Mouse (Mus musculus) G1E (cell line): ENCODE data around the gene Vil1.

Experiments
- CTCF ChIP-seq: IDR thresholded peaks from 2 replicates; pipeline ENCODE4 v1.5.1; 2012; ENCODE audit warnings: low read depth, low read length, inconsistent platforms, mixed read lengths
- GATA1 ChIP-seq: IDR thresholded peaks from 2 replicates; pipeline ENCODE4 v1.6.1; 2012; ENCODE audit warnings: borderline replicate concordance, low read length, inconsistent platforms, mixed read lengths

DNA sequence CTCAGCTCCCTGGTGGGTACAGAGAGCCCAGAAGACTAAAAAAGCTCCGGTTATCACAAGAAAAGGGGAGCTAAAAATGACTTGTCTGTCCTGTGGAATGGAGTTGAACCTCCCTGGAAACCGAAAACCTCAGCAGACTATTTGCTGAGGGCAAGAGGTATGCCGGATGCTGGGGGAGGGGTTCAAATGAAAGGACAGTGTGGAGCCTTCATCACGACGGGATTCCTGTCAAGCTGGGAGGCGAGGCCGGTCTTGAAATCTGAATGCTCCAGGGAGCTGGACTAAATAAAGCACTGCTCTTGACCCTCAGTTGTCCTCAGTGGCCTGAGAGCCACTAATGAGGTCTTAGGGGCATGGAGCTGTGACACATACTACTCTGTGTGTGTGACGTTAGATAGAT, 14.0 kb downstream of the Vil1 start:
- no peak for TF ChIP-seq CTCF
- no peak for TF ChIP-seq GATA1
